Mouse (Mus musculus) hematopoietic multipotent progenitor cell, adult 10-12 weeks (in vitro differentiated cells): ENCODE results near the gene Adam25. TPM values are rescaled to one million over a fixed set of nuclear protein-coding genes. Genes with fewer than 3 reads are reported as not detected.

Source experiments
- polyA plus RNA-seq: library from polyadenylated mRNA; stranded (reverse); fragments of >175 nt; gene quantifications from 2 replicates; pipeline ENCODE4 v1.2.3, GENCODE M21; 2012; ENCODE audit warnings: low replicate concordance

Adam25 gene
- not detected in 2 replicates for polyA plus RNA-seq

GRCm38 (mm10) chr8:40751908-40752307 is at the start of gene Adam25:
Gene Adam25 (plus strand): TSS chr8:40752208.

DNA sequence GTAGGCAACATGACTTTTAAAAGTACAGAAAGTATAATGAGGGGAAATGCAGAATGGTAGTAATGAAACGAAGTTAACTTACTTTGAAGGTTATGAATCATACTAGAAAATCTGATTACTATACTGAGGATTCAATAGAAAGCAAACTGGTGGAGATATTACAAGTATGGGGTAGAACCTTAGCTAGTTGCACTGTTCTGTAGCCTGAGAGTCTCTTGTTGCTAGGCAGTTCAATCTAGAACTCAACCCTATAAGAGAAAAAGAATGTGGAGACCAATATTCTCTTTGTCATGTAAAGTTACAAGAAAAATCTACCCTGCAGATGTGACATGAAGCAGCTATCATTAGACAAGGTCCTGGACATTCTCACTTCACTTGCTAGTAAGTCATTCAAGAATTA is 41.0 kb downstream of the Adam25 start, which contains the start of gene Adam20:
TSS of gene Adam20 (plus strand) at position 301 of the 400 bp plus-strand sequence.

Other genes starting within 250 kb of the Adam25 start
- gene Adam24, start 77.1 kb upstream of the Adam25 start, polyA plus RNA-seq, result not detected in 2 replicates
- not detected in 2 replicates for gene Adam20, start 41.1 kb downstream of the Adam25 start, polyA plus RNA-seq
- gene Adam39, start 70.8 kb downstream of the Adam25 start, polyA plus RNA-seq, result 0.04 TPM in 1 of 2 replicates, not detected in the other